Mouse (Mus musculus) frontal cortex, postnatal 10 days (tissue): ENCODE measurements around the gene Slc51b.

Experiments used
- DNase-seq, 2 experiments: peaks; one replicate each; pipeline ENCODE4 v3.0.0; 2022; ENCODE audit warnings: low spot score in 2 of 2, mixed read lengths in 1 of 2

The Slc51b gene

GRCm38 (mm10) chr9:65422760-65423501 is at the start of gene Slc51b:
Gene Slc51b (minus strand): TSS chr9:65422955.
- DNase-seq = no peak

- DNase-seq = no peak
Observed at GRCm38 (mm10) chr9:65467686-65468085, 44.9 kb upstream of the Slc51b start.

GRCm38 (mm10) chr9:65465241-65465640 is 42.5 kb upstream of the Slc51b start:
- DNase-seq = no peak

- no peak for DNase-seq
Observed at GRCm38 (mm10) chr9:65464161-65464560, 41.4 kb upstream of the Slc51b start.

- DNase-seq = no peak
Observed at GRCm38 (mm10) chr9:65462544-65462943, 39.8 kb upstream of the Slc51b start.

- DNase-seq = peak; percentile 90 to 94
Observed at GRCm38 (mm10) chr9:65460732-65461442, 38.1 kb upstream of the Slc51b start, which contains the start of gene Spg21. Gene Spg21 (plus strand): TSS chr9:65460947.

GRCm38 (mm10) chr9:65460198-65460597 is 37.4 kb upstream of the Slc51b start:
- no peak for DNase-seq

GRCm38 (mm10) chr9:65458975-65459374 is 36.2 kb upstream of the Slc51b start:
- DNase-seq = no peak

- DNase-seq = no peak
Observed at GRCm38 (mm10) chr9:65447951-65448350, 25.2 kb upstream of the Slc51b start.

- DNase-seq = no peak
Observed at GRCm38 (mm10) chr9:65444692-65445091, 21.9 kb upstream of the Slc51b start.

GRCm38 (mm10) chr9:65435671-65436301 is 13.0 kb upstream of the Slc51b start, which contains the start of gene Mtfmt:
Gene Mtfmt (plus strand): TSS chr9:65435782.
- DNase-seq = peak; percentile 87 to 90

- DNase-seq = no peak
Observed at GRCm38 (mm10) chr9:65435211-65435610, 12.5 kb upstream of the Slc51b start.

- peak; percentile 23 to 27 for DNase-seq
Observed at GRCm38 (mm10) chr9:65434140-65434539, 11.4 kb upstream of the Slc51b start.

GRCm38 (mm10) chr9:65432236-65432635 is 9.5 kb upstream of the Slc51b start:
- peak; percentile 61 to 83 for DNase-seq

- no peak for DNase-seq
Observed at GRCm38 (mm10) chr9:65430921-65431320, 8.2 kb upstream of the Slc51b start.

GRCm38 (mm10) chr9:65430401-65430800 is 7.6 kb upstream of the Slc51b start:
- no peak for DNase-seq

- DNase-seq = no peak
Observed at GRCm38 (mm10) chr9:65428003-65428402, 5.2 kb upstream of the Slc51b start.

- no peak for DNase-seq
Observed at GRCm38 (mm10) chr9:65427511-65427910, 4.8 kb upstream of the Slc51b start.

GRCm38 (mm10) chr9:65424393-65424792 is 1.6 kb upstream of the Slc51b start:
- no peak for DNase-seq

GRCm38 (mm10) chr9:65419633-65420032 is 3.1 kb downstream of the Slc51b start:
- no peak for DNase-seq

- DNase-seq = no peak
Observed at GRCm38 (mm10) chr9:65417738-65418137, 5.0 kb downstream of the Slc51b start.

GRCm38 (mm10) chr9:65411326-65411725 is 11.4 kb downstream of the Slc51b start:
- DNase-seq = no peak
